Mouse (Mus musculus): ENCODE measurements at regions not wholly inside any gene's neighbourhood (a gene's known extent, or its start where the extent isn't known, plus 50 kb on each side); places are given as distances from the start of the nearest gene placed in this dataset.
A peak's percentile ranks its signal among the peaks of the same experiment; 100 is the strongest.
"Not testable (repeated sequence)": the region's sequence is repeated elsewhere in the genome, so short reads cannot be mapped to it uniquely, and the experiment has no call there.

- DNase-seq (ENCODE audit: low spot score) = no peak
These were observed 215.9 kb upstream of the Tenm4 start for GRCm38 (mm10) chr7:95955119-95955518.

GRCm38 (mm10) chr7:95959068-95959467 is 212.0 kb upstream of the Tenm4 start:
- DNase-seq (ENCODE audit: low spot score) = no peak

GRCm38 (mm10) chr7:95971863-95972262 is 199.2 kb upstream of the Tenm4 start:
- DNase-seq (ENCODE audit: low spot score) = no peak

- DNase-seq (ENCODE audit: low spot score) = no peak
These were observed 197.0 kb upstream of the Tenm4 start for GRCm38 (mm10) chr7:95974085-95974484.

GRCm38 (mm10) chr7:95991250-95992032 is 179.6 kb upstream of the Tenm4 start:
- DNase-seq (ENCODE audit: low spot score) = peak; percentile 35

- no peak for DNase-seq (ENCODE audit: low spot score)
These were observed 179.0 kb upstream of the Tenm4 start for GRCm38 (mm10) chr7:95992033-95992516.

GRCm38 (mm10) chr7:95992521-95992920 is 178.5 kb upstream of the Tenm4 start:
- no peak for DNase-seq (ENCODE audit: low spot score)

- DNase-seq (ENCODE audit: low spot score) = no peak
These were observed 173.9 kb upstream of the Tenm4 start for GRCm38 (mm10) chr7:95997190-95997589.

GRCm38 (mm10) chr7:95999189-95999588 is 171.9 kb upstream of the Tenm4 start:
- DNase-seq (ENCODE audit: low spot score) = no peak

- no peak for DNase-seq (ENCODE audit: low spot score)
These were observed 168.6 kb upstream of the Tenm4 start for GRCm38 (mm10) chr7:96002401-96002800.

- DNase-seq (ENCODE audit: low spot score) = no peak
These were observed 164.7 kb upstream of the Tenm4 start for GRCm38 (mm10) chr7:96006299-96006698.

GRCm38 (mm10) chr7:96013008-96013407 is 158.0 kb upstream of the Tenm4 start:
- DNase-seq (ENCODE audit: low spot score) = no peak

GRCm38 (mm10) chr7:96017112-96017884 is 153.7 kb upstream of the Tenm4 start:
- DNase-seq (ENCODE audit: low spot score) = no peak

GRCm38 (mm10) chr7:96024048-96024447 is 147.0 kb upstream of the Tenm4 start:
- no peak for DNase-seq (ENCODE audit: low spot score)

GRCm38 (mm10) chr7:96026781-96027418 is 144.1 kb upstream of the Tenm4 start:
- no peak for DNase-seq (ENCODE audit: low spot score)

GRCm38 (mm10) chr7:96033636-96034035 is 137.4 kb upstream of the Tenm4 start:
- no peak for DNase-seq (ENCODE audit: low spot score)

GRCm38 (mm10) chr7:96035456-96035855 is 135.6 kb upstream of the Tenm4 start:
- no peak for DNase-seq (ENCODE audit: low spot score)

GRCm38 (mm10) chr7:96039628-96040027 is 131.4 kb upstream of the Tenm4 start:
- DNase-seq (ENCODE audit: low spot score) = no peak

GRCm38 (mm10) chr7:96041806-96042205 is 129.2 kb upstream of the Tenm4 start:
- no peak for DNase-seq (ENCODE audit: low spot score)

GRCm38 (mm10) chr7:96051631-96052030 is 119.4 kb upstream of the Tenm4 start:
- DNase-seq (ENCODE audit: low spot score) = no peak

GRCm38 (mm10) chr7:96061599-96061998 is 109.4 kb upstream of the Tenm4 start:
- DNase-seq (ENCODE audit: low spot score) = not testable (repeated sequence)

GRCm38 (mm10) chr7:96078511-96078910 is 92.5 kb upstream of the Tenm4 start:
- DNase-seq (ENCODE audit: low spot score) = no peak

GRCm38 (mm10) chr7:96081676-96082075 is 89.4 kb upstream of the Tenm4 start:
- peak; percentile 26 for DNase-seq (ENCODE audit: low spot score)
